Mouse (Mus musculus): Measurements from ENCODE around the gene Rere. TPM values are rescaled to one million over a fixed set of nuclear protein-coding genes. Genes with fewer than 3 reads are reported as not detected.
"Not testable (repeated sequence)": the region's sequence is repeated elsewhere in the genome, so short reads cannot be mapped to it uniquely, and the experiment has no call there.

Gene Rere
- total and polyA plus RNA-seq, 2 experiments from 2014 or later, result 25.9 to 32.9 TPM

- no peaks in the 10 kb centered on the region for H3K36me3 ChIP-seq (ENCODE audit: insufficient read depth, low read length)
- no peak for ATAC-seq
- no peaks in the 10 kb centered on the region for H3K9me3 ChIP-seq (ENCODE audit: low read length)
- 0 out of 2 replicates have a peak, but pooled peaks cover 7% of the 10 kb centered on the region for H3K4me1 ChIP-seq (ENCODE audit: insufficient read depth, low read length)
- TF ChIP-seq CTCF (IDR thresholded peaks at IDR 0.05; ENCODE audit: low read depth), result no peak
- H3K27ac ChIP-seq, result no peak overlapping the region; the same call in 1 of the 2 replicates
- H3K9ac ChIP-seq (replicated peaks; ENCODE audit: low read length), result no peak overlapping the region
- no peak for DNase-seq (ENCODE audit: low spot score)
- H3K4me3 ChIP-seq (ENCODE audit: low read length), result no peak overlapping the region
- 88% methylated on average over 9 of the region's 9 CpGs for WGBS
- no peaks in the 10 kb centered on the region for H3K27me3 ChIP-seq (ENCODE audit: insufficient read depth, low read length)
- H3K4me2 ChIP-seq (ENCODE audit: low read depth, low read length), result no peak overlapping the region
Measured at GRCm38 (mm10) chr4:150549393-150549792, 267.9 kb downstream of the Rere start.

GRCm38 (mm10) chr4:150549989-150550716 is 268.7 kb downstream of the Rere start:
- no peak for TF ChIP-seq CTCF (IDR thresholded peaks at IDR 0.05; ENCODE audit: low read depth)
- ATAC-seq, result peak; percentile 66
- Histone ChIP-seq H3K27ac (no peak overlapping the region; the same call in 1 of the 2 replicates), H3K27me3 (ENCODE audit: insufficient read depth, low read length) (no peaks in the 10 kb centered on the region), H3K9me3 (ENCODE audit: low read length) (no peaks in the 10 kb centered on the region), H3K36me3 (ENCODE audit: insufficient read depth, low read length) (no peaks in the 10 kb centered on the region), H3K4me1 (ENCODE audit: insufficient read depth, low read length) (0 out of 2 replicates have a peak, but pooled peaks cover 4% of the 10 kb centered on the region), H3K4me2 (ENCODE audit: low read depth, low read length) (no peak overlapping the region), H3K4me3 (ENCODE audit: low read length) (no peak overlapping the region), H3K9ac (replicated peaks; ENCODE audit: low read length) (no peak overlapping the region)
- 68% methylated on average over 12 of the region's 12 CpGs for WGBS
- no peak for DNase-seq (ENCODE audit: low spot score)

GRCm38 (mm10) chr4:150551390-150551789 is 269.9 kb downstream of the Rere start:
- Histone ChIP-seq H3K27me3 (ENCODE audit: insufficient read depth, low read length) (no peaks in the 10 kb centered on the region), H3K27ac (no peak overlapping the region), H3K4me1 (ENCODE audit: insufficient read depth, low read length) (peaks cover 10% of the 10 kb centered on the region; the same call in 1 of the 2 replicates), H3K4me2 (ENCODE audit: low read depth, low read length) (no peak overlapping the region), H3K9ac (replicated peaks; ENCODE audit: low read length) (no peak overlapping the region), H3K4me3 (ENCODE audit: low read length) (no peak overlapping the region), H3K36me3 (ENCODE audit: insufficient read depth, low read length) (no peaks in the 10 kb centered on the region), H3K9me3 (ENCODE audit: low read length) (no peaks in the 10 kb centered on the region)
- DNase-seq (ENCODE audit: low spot score) (no peak), ATAC-seq (no peak)
- TF ChIP-seq CTCF (IDR thresholded peaks at IDR 0.05; ENCODE audit: low read depth), result no peak
- WGBS, result 61% methylated on average over 4 of the region's 4 CpGs

GRCm38 (mm10) chr4:150552751-150553600 is 271.5 kb downstream of the Rere start:
- Histone ChIP-seq H3K27me3 (ENCODE audit: insufficient read depth, low read length) (no peaks in the 10 kb centered on the region), H3K36me3 (ENCODE audit: insufficient read depth, low read length) (no peaks in the 10 kb centered on the region), H3K4me2 (ENCODE audit: low read depth, low read length) (no peak overlapping the region), H3K9ac (replicated peaks; ENCODE audit: low read length) (no peak overlapping the region), H3K27ac (no peak overlapping the region), H3K4me1 (ENCODE audit: insufficient read depth, low read length) (peaks cover 19% of the 10 kb centered on the region; the same call in 1 of the 2 replicates), H3K4me3 (ENCODE audit: low read length) (no peak overlapping the region), H3K9me3 (ENCODE audit: low read length) (no peaks in the 10 kb centered on the region)
- no peak for TF ChIP-seq CTCF (IDR thresholded peaks at IDR 0.05; ENCODE audit: low read depth)
- no peak for ATAC-seq
- DNase-seq (ENCODE audit: low spot score), result no peak
- 89% methylated on average over 15 of the region's 15 CpGs for WGBS

- no peaks in the 10 kb centered on the region for H3K9me3 ChIP-seq (ENCODE audit: low read length)
- ATAC-seq, result no peak
- peak overlapping the region; percentile 94 for H3K27ac ChIP-seq
- H3K27me3 ChIP-seq (ENCODE audit: insufficient read depth, low read length), result no peaks in the 10 kb centered on the region
- H3K9ac ChIP-seq (replicated peaks; ENCODE audit: low read length), result no peak overlapping the region
- peaks cover 21% of the 10 kb centered on the region; the same call in 1 of the 2 replicates for H3K4me1 ChIP-seq (ENCODE audit: insufficient read depth, low read length)
- no peak for DNase-seq (ENCODE audit: low spot score)
- H3K4me2 ChIP-seq (ENCODE audit: low read depth, low read length), result no peak overlapping the region
- TF ChIP-seq CTCF (IDR thresholded peaks at IDR 0.05; ENCODE audit: low read depth), result peak; percentile 27
- no peak overlapping the region for H3K4me3 ChIP-seq (ENCODE audit: low read length)
- H3K36me3 ChIP-seq (ENCODE audit: insufficient read depth, low read length), result no peaks in the 10 kb centered on the region
Measured at GRCm38 (mm10) chr4:150555783-150556182, 274.3 kb downstream of the Rere start.

GRCm38 (mm10) chr4:150556382-150557221 is 275.2 kb downstream of the Rere start:
- peak; percentile 92 for ATAC-seq
- TF ChIP-seq CTCF (IDR thresholded peaks at IDR 0.05; ENCODE audit: low read depth), result no peak
- H3K9me3 ChIP-seq (ENCODE audit: low read length), result no peaks in the 10 kb centered on the region
- H3K36me3 ChIP-seq (ENCODE audit: insufficient read depth, low read length), result no peaks in the 10 kb centered on the region
- peak overlapping the region; percentile 94 for H3K27ac ChIP-seq
- peaks cover 17% of the 10 kb centered on the region for H3K4me1 ChIP-seq (ENCODE audit: insufficient read depth, low read length)
- H3K4me3 ChIP-seq (ENCODE audit: low read length), result no peak overlapping the region
- peak overlapping the region; percentile 28 for H3K4me2 ChIP-seq (ENCODE audit: low read depth, low read length)
- 5% methylated on average over 17 of the region's 17 CpGs for WGBS
- H3K27me3 ChIP-seq (ENCODE audit: insufficient read depth, low read length), result no peaks in the 10 kb centered on the region
- no peak overlapping the region for H3K9ac ChIP-seq (replicated peaks; ENCODE audit: low read length)
- peak; percentile 95 for DNase-seq (ENCODE audit: low spot score)

- Histone ChIP-seq H3K4me2 (ENCODE audit: low read depth, low read length) (peak overlapping the region; percentile 28), H3K27ac (peak overlapping the region; percentile 94), H3K4me1 (ENCODE audit: insufficient read depth, low read length) (peaks cover 17% of the 10 kb centered on the region)
- H3K9ac ChIP-seq (replicated peaks; ENCODE audit: low read length); H3K4me3 ChIP-seq (ENCODE audit: low read length); H3K9me3 ChIP-seq (ENCODE audit: low read length); DNase-seq (ENCODE audit: low spot score); H3K36me3 ChIP-seq (ENCODE audit: insufficient read depth, low read length); H3K27me3 ChIP-seq (ENCODE audit: insufficient read depth, low read length): not testable (repeated sequence)
- peak; percentile 44; the same call in 1 of the 2 replicates for ATAC-seq
- 30% methylated on average over 3 of the region's 3 CpGs for WGBS
Measured at GRCm38 (mm10) chr4:150557289-150557688, 275.8 kb downstream of the Rere start.
